Mouse (Mus musculus) c-Kit-positive CD71-positive TER-119-negative erythroid progenitor cells, embryonic 14.5 days (primary cell): ENCODE measurements around the gene Arhgef40.

Source experiments
- DNase-seq: peaks from one replicate; pipeline ENCODE4 v3.0.0-alpha.2; 2013; ENCODE audit warnings: low read depth

Arhgef40 gene

GRCm38 (mm10) chr14:52003981-52004495 lies 19.5 kb downstream of the Arhgef40 start:
- DNase-seq = no peak

DNA sequence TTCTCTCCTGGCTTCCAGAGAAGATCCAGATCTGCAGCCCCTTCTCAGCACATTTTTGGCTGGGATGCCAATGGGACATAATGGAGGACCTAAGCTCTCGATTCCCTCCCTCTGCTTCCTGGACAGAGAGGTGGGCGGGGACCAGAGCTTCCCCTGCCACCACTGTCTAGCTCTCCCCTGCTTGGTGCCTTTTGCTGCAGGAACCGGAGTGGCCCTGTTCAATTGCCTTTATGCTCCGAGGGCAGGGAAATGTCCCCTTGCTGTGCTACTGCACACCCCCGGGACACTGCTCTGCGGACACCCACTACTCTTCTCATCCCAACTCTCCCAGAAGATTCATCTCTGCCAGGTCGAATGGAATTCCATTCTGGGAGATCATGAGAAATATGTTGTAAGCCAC lies 20.6 kb downstream of the Arhgef40 start:
- no peak for DNase-seq

GRCm38 (mm10) chr14:52005616-52006015 lies 21.1 kb downstream of the Arhgef40 start:
- DNase-seq = no peak

DNA sequence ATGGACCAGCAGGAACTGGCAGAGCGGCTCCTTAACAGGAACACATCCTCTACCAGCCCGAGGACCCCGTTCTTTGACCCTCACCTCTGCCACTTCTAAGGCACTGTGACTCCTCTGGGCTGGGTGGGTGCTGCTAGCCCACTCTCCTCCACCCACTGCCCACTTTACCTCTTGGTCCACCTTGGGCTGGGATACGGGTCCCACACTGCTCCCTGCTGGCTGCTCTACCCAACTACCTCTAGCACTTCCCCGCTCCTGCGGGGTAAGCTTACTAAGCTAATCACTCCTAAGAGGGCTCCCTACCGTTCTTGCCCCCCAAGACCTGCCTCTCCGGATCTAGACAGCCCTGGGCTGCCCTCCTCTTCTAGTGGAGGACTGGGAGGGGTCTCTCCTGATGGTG lies 21.7 kb downstream of the Arhgef40 start:
- no peak for DNase-seq

GRCm38 (mm10) chr14:52006771-52007170 lies 22.3 kb downstream of the Arhgef40 start:
- DNase-seq = no peak

DNA sequence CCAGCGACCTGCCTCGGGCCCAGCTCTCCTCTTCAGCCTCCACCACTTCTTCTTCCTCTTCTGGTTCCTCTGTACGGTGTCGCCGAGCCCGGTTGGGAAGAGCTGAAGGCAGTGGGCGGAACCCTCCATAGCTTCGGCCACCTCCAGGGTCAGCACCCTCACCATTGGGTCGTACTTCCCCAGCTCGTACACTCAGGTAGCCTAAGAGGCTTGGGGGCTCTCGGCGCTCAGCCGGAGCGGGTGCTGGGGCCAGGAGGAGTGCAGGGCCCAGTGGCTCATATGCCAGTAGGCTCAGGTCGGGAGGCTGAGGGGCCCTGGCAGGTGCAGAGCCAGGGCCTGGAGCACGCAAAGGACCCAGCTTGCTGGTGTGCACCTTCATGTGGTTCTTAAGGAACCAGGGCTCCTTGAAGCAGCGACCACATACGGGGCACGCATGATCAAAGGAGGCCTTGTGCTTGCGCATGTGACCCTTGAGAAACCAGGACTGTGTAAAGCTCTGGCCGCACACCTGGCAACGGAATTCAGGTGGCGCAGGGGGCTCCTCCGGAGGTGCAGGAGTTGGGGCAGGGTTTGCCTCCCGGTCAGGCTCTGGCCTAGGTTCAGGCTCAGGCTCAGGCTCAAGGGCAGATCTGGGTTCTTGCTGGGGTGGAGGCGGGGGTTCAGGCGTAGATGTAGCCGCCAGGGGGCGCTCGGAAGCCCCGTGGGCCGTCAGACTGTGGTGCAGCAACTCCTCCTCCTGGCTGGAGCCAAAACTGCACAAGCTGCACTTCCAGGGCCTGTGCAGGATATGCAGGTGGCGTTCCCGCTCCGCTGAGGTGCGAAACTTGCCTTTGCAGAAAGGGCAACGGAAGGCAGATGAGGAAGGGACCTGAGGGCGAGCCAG lies 24.0 kb downstream of the Arhgef40 start:
- peak; percentile 76 for DNase-seq

DNA sequence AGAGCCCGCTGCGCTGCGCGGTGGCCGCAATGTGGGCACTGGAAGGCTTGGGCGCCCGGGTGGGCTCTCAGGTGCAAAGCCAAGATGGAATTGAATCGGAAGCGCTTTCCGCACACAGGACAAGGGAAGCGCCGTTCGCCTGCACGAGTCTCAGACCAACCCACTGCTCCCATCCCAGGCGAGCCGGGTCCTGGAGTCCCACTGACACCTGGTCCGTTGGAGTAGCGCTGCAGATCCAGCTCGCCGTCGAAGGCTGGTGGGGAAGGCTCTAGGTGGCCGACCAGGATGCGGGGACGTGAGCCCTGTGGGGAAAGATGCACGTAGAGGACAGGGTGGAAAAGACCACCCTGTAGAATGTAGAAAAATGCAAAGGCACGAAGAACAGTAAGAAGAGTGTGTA lies 24.8 kb downstream of the Arhgef40 start:
- no peak for DNase-seq

- no peak for DNase-seq
Measured at GRCm38 (mm10) chr14:52009841-52010240, 25.3 kb downstream of the Arhgef40 start.

- DNase-seq = no peak
Measured at GRCm38 (mm10) chr14:52010446-52011111, 26.1 kb downstream of the Arhgef40 start.

GRCm38 (mm10) chr14:52011683-52012082 lies 27.2 kb downstream of the Arhgef40 start:
- DNase-seq = no peak

DNA sequence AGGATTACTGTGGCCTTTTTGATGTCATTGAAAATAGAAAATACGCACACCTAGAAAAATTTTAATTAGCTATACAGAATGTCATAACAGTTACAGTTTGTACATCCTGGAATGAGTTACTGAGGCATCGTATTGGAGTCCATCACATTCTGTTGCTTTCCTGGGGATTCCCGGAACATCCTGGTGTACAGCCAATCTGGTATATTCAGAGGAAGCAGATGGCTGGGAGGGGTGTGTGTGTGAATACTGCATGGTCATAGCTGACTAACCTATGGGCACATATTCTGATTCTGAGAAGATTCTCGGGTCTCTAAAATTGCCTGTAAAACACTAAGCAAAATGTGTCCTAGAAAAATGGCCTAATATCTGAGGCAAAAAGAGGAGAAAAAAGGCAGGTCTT lies 27.6 kb downstream of the Arhgef40 start:
- DNase-seq = no peak

- DNase-seq = no peak
Measured at GRCm38 (mm10) chr14:52012553-52012952, 28.0 kb downstream of the Arhgef40 start.

DNA sequence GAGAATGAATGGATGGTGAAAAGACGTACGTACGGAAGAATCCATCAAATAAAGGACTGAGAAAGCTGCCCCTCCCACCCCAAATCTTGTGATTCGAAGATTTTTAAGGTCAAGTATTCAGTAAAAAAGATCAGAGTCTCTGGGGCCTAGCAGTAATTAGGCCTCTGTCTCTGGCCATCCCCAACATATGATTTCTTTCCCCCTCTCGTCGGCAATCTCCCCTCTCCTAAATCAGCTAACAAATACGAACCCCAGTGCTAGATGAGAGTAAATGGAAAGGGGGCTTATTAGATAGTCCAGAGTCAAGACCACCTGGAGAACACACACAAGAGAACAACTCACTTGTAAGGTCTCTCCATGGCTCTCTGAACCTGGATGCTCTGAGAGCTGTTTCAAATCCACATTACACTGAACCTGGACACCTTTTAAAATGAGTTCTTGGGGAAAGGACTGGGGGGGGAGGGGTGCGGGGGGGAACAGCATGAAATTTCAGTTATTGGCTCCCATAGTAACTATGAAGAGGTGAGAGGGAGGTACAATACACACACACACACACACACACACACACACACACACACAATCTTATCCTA lies 28.6 kb downstream of the Arhgef40 start:
- DNase-seq = no peak

DNA sequence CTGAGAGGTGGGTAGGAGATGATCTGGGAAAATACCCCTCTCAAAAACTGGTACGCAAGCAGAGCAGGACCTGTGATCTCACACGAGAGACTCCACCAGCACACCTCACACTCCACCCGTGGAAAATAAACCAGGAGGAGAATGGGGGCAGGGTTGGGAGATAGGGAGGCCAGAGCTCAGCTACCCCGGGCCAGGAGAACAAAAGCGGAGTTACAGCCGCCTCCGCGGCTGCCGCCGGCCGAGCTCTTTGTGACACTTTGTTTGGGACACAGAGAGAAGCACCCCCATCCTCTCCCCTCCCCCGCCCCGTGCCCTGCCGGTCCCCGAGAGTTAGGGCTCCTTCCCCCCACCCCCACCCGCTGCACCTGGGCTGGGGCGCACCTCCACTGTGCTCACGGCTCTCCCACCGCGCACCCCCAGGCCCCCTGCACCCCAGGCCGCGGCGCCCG lies 29.3 kb downstream of the Arhgef40 start:
- no peak for DNase-seq

DNA sequence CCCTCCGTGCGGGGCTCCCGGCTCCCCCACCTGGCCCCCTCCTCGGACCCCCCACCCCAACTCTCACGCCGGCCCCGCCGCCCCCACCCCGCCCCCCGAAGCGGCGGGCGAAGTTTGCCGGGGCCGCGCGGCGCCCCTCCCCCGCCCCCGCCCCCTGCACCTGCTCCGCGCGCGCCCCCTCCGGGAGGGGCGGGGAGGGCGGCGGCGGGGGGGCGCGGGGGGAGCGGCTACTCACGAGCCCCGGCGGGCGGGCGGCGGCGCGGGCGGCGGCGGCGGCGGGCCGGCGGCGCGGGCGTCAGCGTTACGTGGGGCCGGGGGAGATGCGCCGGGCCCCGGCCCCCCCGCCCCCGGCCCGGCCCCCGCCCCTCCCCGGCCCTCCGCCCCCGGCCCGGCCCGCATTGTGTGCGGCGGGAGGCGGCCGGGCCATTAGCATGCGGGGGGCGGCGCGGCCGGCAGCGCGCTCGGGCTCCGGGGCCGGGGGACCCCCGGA lies 29.8 kb downstream of the Arhgef40 start:
- DNase-seq = no peak

- no peak for DNase-seq
Measured at GRCm38 (mm10) chr14:52014761-52015311, 30.3 kb downstream of the Arhgef40 start.

GRCm38 (mm10) chr14:52015445-52016100 lies 31.1 kb downstream of the Arhgef40 start, which contains the start of gene Tmem253:
TSS of gene Tmem253 (plus strand) at chr14:52015658.
- DNase-seq = no peak

- no peak for DNase-seq
Measured at GRCm38 (mm10) chr14:52016625-52017405, 32.3 kb downstream of the Arhgef40 start.

DNA sequence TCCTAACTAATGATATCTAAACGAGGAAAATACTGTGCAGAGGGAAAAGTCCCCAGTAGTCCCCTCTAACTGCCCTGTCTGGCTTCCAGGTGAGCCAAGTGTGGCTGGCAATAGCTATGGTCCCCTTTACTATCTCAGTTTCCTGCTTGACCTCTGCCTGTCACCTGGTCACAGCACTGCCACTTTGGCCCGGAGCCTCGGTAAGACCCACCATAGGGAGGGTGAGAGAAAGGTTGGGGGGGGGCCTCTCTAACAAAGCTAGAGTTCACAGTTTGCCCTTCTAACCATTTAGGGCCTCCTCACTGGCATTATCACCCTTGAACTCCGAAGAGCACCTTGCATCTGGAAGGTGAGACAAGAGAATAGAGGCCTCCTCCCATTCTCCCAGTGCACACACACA lies 33.1 kb downstream of the Arhgef40 start:
- no peak for DNase-seq

DNA sequence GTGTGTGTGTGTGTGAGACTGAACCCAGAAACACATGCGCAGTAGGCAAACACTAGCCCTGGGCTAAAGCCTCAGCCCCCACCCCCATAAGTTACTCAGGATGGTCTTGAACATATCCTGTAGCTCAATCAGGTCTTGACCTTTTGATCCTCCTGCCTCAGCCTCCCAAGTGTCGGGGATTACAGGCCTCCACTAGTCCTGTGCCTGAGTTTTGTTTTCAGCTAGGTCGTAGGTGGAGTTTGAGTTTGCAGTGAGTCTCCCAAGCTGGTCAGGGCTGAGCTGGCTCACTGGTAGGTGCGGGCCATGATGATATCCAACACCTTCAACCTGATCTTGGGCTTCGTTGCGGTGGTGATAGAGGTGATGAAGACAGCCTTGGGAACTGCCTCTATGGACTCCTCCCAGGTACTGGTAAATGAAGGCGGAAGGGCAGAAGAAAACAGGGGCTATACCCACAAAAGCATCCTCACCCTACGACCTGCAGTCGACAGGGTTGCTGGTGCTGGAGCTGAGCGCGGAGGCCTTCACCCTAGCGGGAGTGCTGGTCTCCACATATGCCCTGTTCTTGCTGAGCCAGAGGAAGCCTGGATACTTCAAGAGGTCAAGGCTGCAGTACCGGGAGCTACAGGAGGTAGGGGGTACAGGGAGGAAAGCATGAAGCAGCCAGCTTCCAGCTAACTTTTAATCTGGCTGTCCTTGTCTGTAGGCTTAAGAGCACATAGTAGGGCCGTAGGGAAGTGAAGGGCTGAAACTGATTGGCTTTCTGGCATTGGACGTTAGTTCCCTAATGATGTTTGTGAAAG lies 33.9 kb downstream of the Arhgef40 start:
- DNase-seq = no peak
